Mouse (Mus musculus) forebrain, embryonic 10.5 days (tissue): ENCODE data around the gene Map3k4. TPM values are rescaled to one million over a fixed set of nuclear protein-coding genes. Genes with fewer than 3 reads are reported as not detected.
"Not testable (repeated sequence)": the region's sequence is repeated elsewhere in the genome, so short reads cannot be mapped to it uniquely, and the experiment has no call there.

Source experiments
- DNase-seq: peaks from one replicate; pipeline ENCODE4 v3.0.0-alpha.2; 2017; ENCODE audit warnings: low spot score; ENCODE audit errors: extremely low spot score
- H3K27ac ChIP-seq: fragments of 300-500 bp; sonication (generic); 2 replicates; pipeline ENCODE4 v1.5.1; 2016; ENCODE audit warnings: mild to moderate bottlenecking
- H3K27me3 ChIP-seq: fragments of 300-500 bp; sonication (generic); 2 replicates; pipeline ENCODE4 v1.6.1; 2016; ENCODE audit warnings: mild to moderate bottlenecking; ENCODE audit not compliant: poor library complexity, severe bottlenecking
- H3K36me3 ChIP-seq: fragments of 300-500 bp; sonication (generic); replicated peaks from 2 replicates; pipeline ENCODE4 v1.6.1; 2016; ENCODE audit warnings: mild to moderate bottlenecking, moderate library complexity
- H3K4me1 ChIP-seq: fragments of 300-500 bp; sonication (generic); 2 replicates; pipeline ENCODE4 v1.6.1; 2016
- H3K4me3 ChIP-seq: fragments of 300-500 bp; sonication (generic); 2 replicates; pipeline ENCODE4 v1.5.1; 2016; ENCODE audit warnings: mild to moderate bottlenecking, moderate library complexity
- H3K9me3 ChIP-seq: fragments of 300-500 bp; sonication (generic); 2 replicates; pipeline ENCODE4 v1.6.1; 2016; ENCODE audit warnings: mild to moderate bottlenecking, moderate library complexity
- WGBS: fragments of 180-500 bp; shearing (Covaris S2); methylation state at CpG from one replicate; pipeline ENCODE4 v1.1.7; 2016; 5-methylcytosine and 5-hydroxymethylcytosine counted together
- polyA plus RNA-seq: library from polyadenylated mRNA; unstranded; fragments of >200 nt; fragmentation: Nextera tagmentation; extraction: Ambion mirVana; gene quantifications from 2 replicates; pipeline ENCODE4 v1.2.1, GENCODE M21; 2016

Map3k4 gene
- polyA plus RNA-seq, 1 experiment from 2014 or later = 49.5 TPM

GRCm38 (mm10) chr17:12299371-12299770 is 19.2 kb downstream of the Map3k4 start:
- no peak overlapping the region for H3K4me3 ChIP-seq
- H3K9me3 ChIP-seq = no peaks in the 10 kb centered on the region
- H3K27ac ChIP-seq = no peak overlapping the region
- H3K36me3 ChIP-seq = no peaks in the 10 kb centered on the region
- 88% methylated on average over 7 of the region's 7 CpGs for WGBS
- no peaks in the 10 kb centered on the region for H3K27me3 ChIP-seq
- DNase-seq = no peak
- peaks cover 15% of the 10 kb centered on the region for H3K4me1 ChIP-seq

- H3K9me3 ChIP-seq = no peaks in the 10 kb centered on the region
- H3K27ac ChIP-seq = no peak overlapping the region
- H3K36me3 ChIP-seq = no peaks in the 10 kb centered on the region
- 94% methylated on average over 4 of the region's 4 CpGs for WGBS
- H3K27me3 ChIP-seq = no peaks in the 10 kb centered on the region
- no peak for DNase-seq
- no peak overlapping the region for H3K4me3 ChIP-seq
- peaks cover 22% of the 10 kb centered on the region for H3K4me1 ChIP-seq
These were observed 20.6 kb downstream of the Map3k4 start for GRCm38 (mm10) chr17:12297978-12298377.

- Histone ChIP-seq H3K27ac (no peak overlapping the region), H3K27me3 (no peaks in the 10 kb centered on the region), H3K9me3 (no peaks in the 10 kb centered on the region), H3K36me3 (no peaks in the 10 kb centered on the region), H3K4me1 (peaks cover 22% of the 10 kb centered on the region), H3K4me3 (no peak overlapping the region)
- DNase-seq = no peak
- WGBS = 91% methylated on average over 7 of the region's 7 CpGs
These were observed 21.3 kb downstream of the Map3k4 start for GRCm38 (mm10) chr17:12297292-12297691.

- 93% methylated on average over 5 of the region's 5 CpGs for WGBS
- peaks cover 13% of the 10 kb centered on the region for H3K4me1 ChIP-seq
- not testable (repeated sequence) for H3K27ac ChIP-seq, H3K4me3 ChIP-seq, H3K36me3 ChIP-seq, H3K27me3 ChIP-seq, H3K9me3 ChIP-seq, DNase-seq
These were observed 22.7 kb downstream of the Map3k4 start for GRCm38 (mm10) chr17:12295926-12296325.

- H3K36me3 ChIP-seq = no peaks in the 10 kb centered on the region
- H3K27ac ChIP-seq = no peak overlapping the region
- H3K4me3 ChIP-seq = no peak overlapping the region
- peaks cover 16% of the 10 kb centered on the region for H3K4me1 ChIP-seq
- H3K9me3 ChIP-seq = no peaks in the 10 kb centered on the region
- no peaks in the 10 kb centered on the region for H3K27me3 ChIP-seq
- DNase-seq = no peak
- WGBS = 88% methylated on average over 7 of the region's 7 CpGs
These were observed 24.2 kb downstream of the Map3k4 start for GRCm38 (mm10) chr17:12294424-12294823.

- 91% methylated on average over 6 of the region's 6 CpGs for WGBS
- no peak overlapping the region for H3K4me3 ChIP-seq
- DNase-seq = no peak
- H3K4me1 ChIP-seq = peaks cover 16% of the 10 kb centered on the region
- H3K9me3 ChIP-seq = peaks cover 4% of the 10 kb centered on the region
- no peaks in the 10 kb centered on the region for H3K27me3 ChIP-seq
- peaks cover 5% of the 10 kb centered on the region for H3K36me3 ChIP-seq
- no peak overlapping the region for H3K27ac ChIP-seq
These were observed 25.0 kb downstream of the Map3k4 start for GRCm38 (mm10) chr17:12293571-12293970.

GRCm38 (mm10) chr17:12292877-12293276 is 25.7 kb downstream of the Map3k4 start:
- Histone ChIP-seq H3K27me3 (no peaks in the 10 kb centered on the region), H3K36me3 (peaks cover 12% of the 10 kb centered on the region), H3K4me1 (peaks cover 16% of the 10 kb centered on the region), H3K27ac (no peak overlapping the region), H3K9me3 (peaks cover 5% of the 10 kb centered on the region), H3K4me3 (no peak overlapping the region)
- DNase-seq = no peak
- 98% methylated on average over 8 of the region's 8 CpGs for WGBS

- Histone ChIP-seq H3K36me3 (peaks cover 12% of the 10 kb centered on the region), H3K4me1 (peaks cover 16% of the 10 kb centered on the region), H3K4me3 (no peak overlapping the region), H3K27me3 (no peaks in the 10 kb centered on the region), H3K9me3 (peaks cover 5% of the 10 kb centered on the region), H3K27ac (no peak overlapping the region)
- DNase-seq = no peak
- WGBS = 88% methylated on average over 1 of the region's 1 CpGs
These were observed 26.2 kb downstream of the Map3k4 start for GRCm38 (mm10) chr17:12292356-12292755.

- peaks cover 5% of the 10 kb centered on the region for H3K9me3 ChIP-seq
- H3K27me3 ChIP-seq = no peaks in the 10 kb centered on the region
- H3K27ac ChIP-seq = no peak overlapping the region
- no peak for DNase-seq
- 94% methylated on average over 7 of the region's 7 CpGs for WGBS
- peaks cover 16% of the 10 kb centered on the region for H3K4me1 ChIP-seq
- H3K36me3 ChIP-seq = peaks cover 12% of the 10 kb centered on the region
- H3K4me3 ChIP-seq = no peak overlapping the region
These were observed 27.4 kb downstream of the Map3k4 start for GRCm38 (mm10) chr17:12291151-12291550.

GRCm38 (mm10) chr17:12290735-12291134 is 27.9 kb downstream of the Map3k4 start:
- no peaks in the 10 kb centered on the region for H3K27me3 ChIP-seq
- peaks cover 5% of the 10 kb centered on the region for H3K9me3 ChIP-seq
- WGBS = 70% methylated on average over 10 of the region's 10 CpGs
- H3K4me3 ChIP-seq = no peak overlapping the region
- peaks cover 12% of the 10 kb centered on the region for H3K36me3 ChIP-seq
- no peak overlapping the region for H3K27ac ChIP-seq
- H3K4me1 ChIP-seq = peaks cover 16% of the 10 kb centered on the region
- DNase-seq = no peak

GRCm38 (mm10) chr17:12289836-12290235 is 28.8 kb downstream of the Map3k4 start:
- DNase-seq, H3K9me3 ChIP-seq, H3K27ac ChIP-seq, H3K27me3 ChIP-seq, H3K4me3 ChIP-seq: not testable (repeated sequence)
- WGBS = 92% methylated on average over 1 of the region's 1 CpGs
- peaks cover 12% of the 10 kb centered on the region for H3K36me3 ChIP-seq
- H3K4me1 ChIP-seq = peaks cover 16% of the 10 kb centered on the region

- H3K9me3 ChIP-seq = peaks cover 5% of the 10 kb centered on the region
- WGBS = 93% methylated on average over 4 of the region's 4 CpGs
- H3K27me3 ChIP-seq = no peaks in the 10 kb centered on the region
- H3K4me1 ChIP-seq = peaks cover 15% of the 10 kb centered on the region
- H3K4me3 ChIP-seq = no peak overlapping the region
- peaks cover 12% of the 10 kb centered on the region for H3K36me3 ChIP-seq
- no peak overlapping the region for H3K27ac ChIP-seq
- DNase-seq = no peak
These were observed 29.7 kb downstream of the Map3k4 start for GRCm38 (mm10) chr17:12288871-12289270.

GRCm38 (mm10) chr17:12279810-12280209 is 38.8 kb downstream of the Map3k4 start:
- peaks cover 42% of the 10 kb centered on the region for H3K36me3 ChIP-seq
- H3K4me1 ChIP-seq = no peaks in the 10 kb centered on the region
- peaks cover 11% of the 10 kb centered on the region for H3K9me3 ChIP-seq
- DNase-seq = no peak
- no peaks in the 10 kb centered on the region for H3K27me3 ChIP-seq
- WGBS = 92% methylated on average over 10 of the region's 10 CpGs
- no peak overlapping the region for H3K27ac ChIP-seq
- no peak overlapping the region for H3K4me3 ChIP-seq

- H3K36me3 ChIP-seq = peaks cover 41% of the 10 kb centered on the region
These were observed 40.5 kb downstream of the Map3k4 start for GRCm38 (mm10) chr17:12278073-12278472.

More at GRCm38 (mm10) chr17:12278073-12278472, 40.5 kb downstream of the Map3k4 start:
- peaks cover 6% of the 10 kb centered on the region; the same call in 1 of the 2 replicates for H3K9me3 ChIP-seq
- no peak for DNase-seq
- no peak overlapping the region for H3K4me3 ChIP-seq
- H3K4me1 ChIP-seq = no peaks in the 10 kb centered on the region
- H3K27ac ChIP-seq = no peak overlapping the region
- WGBS = 93% methylated on average over 5 of the region's 5 CpGs
- H3K27me3 ChIP-seq = no peaks in the 10 kb centered on the region
